Mouse (Mus musculus): ENCODE measurements around the gene Rbm42. TPM values are rescaled to one million over a fixed set of nuclear protein-coding genes. Genes with fewer than 3 reads are reported as not detected.
A peak's percentile ranks its signal among the peaks of the same experiment; 100 is the strongest.

Gene Rbm42
- polyA plus RNA-seq, 1 experiment from 2014 or later, result 83.5 TPM

DNA sequence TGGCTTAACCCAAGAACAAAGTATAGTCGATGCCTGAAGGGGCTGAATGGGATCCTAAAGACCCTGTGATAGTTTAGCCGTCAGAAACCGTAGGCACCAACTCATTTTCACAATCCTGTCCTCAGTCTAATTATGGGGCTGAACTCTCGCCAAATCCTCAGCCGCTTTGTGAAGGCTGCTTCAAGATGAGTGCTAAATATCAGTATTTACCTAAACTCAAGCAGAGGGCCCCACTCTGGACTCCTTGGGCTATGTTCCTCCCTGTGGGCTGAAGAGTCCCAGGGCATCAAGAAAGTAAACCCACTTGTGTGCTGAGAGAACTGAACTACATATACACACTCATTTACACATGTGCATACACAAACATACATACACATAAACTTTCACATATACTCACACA, 53.3 kb downstream of the Rbm42 start:
- H3K27ac ChIP-seq, result no peak overlapping the region
- 0 out of 2 replicates have a peak, but pooled peaks cover 13% of the 10 kb centered on the region for H3K27me3 ChIP-seq (replicated peaks)
- H3K4me3 ChIP-seq, result no peak overlapping the region
- WGBS (ENCODE audit: insufficient replicate concordance), result 68% methylated on average over 5 of the region's 5 CpGs
- H3K4me1 ChIP-seq, result peaks cover 34% of the 10 kb centered on the region
- no peak overlapping the region for H3K4me2 ChIP-seq
- no peak for ATAC-seq
- H3K36me3 ChIP-seq, result no peaks in the 10 kb centered on the region
- no peak overlapping the region for H3K9ac ChIP-seq
- H3K9me3 ChIP-seq (replicated peaks), result no peaks in the 10 kb centered on the region

DNA sequence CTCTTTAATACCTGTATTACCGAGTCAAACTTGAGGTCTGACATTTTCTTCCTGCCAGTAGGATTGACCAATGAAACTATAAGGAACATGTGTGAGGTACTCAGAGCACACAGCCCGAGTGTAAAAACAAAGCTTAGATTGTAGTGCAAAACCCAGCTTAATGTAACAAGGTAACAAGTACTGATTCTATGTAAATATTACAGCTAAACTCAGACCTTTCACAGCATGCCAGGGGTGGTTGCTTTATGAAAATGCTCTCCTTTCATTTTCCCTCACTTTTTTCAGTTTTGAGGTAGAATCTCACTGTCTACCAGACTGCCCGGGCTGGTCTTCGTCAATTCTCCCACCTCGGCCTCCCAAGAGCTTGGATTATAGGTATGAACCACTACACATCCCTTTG, 54.0 kb downstream of the Rbm42 start:
- Histone ChIP-seq H3K9ac (no peak overlapping the region), H3K9me3 (replicated peaks) (no peaks in the 10 kb centered on the region), H3K27ac (no peak overlapping the region), H3K27me3 (replicated peaks) (0 out of 2 replicates have a peak, but pooled peaks cover 13% of the 10 kb centered on the region), H3K4me3 (no peak overlapping the region), H3K36me3 (no peaks in the 10 kb centered on the region), H3K4me2 (no peak overlapping the region), H3K4me1 (peaks cover 34% of the 10 kb centered on the region)
- ATAC-seq, result no peak
- 63% methylated on average over 5 of the region's 5 CpGs for WGBS (ENCODE audit: insufficient replicate concordance)

DNA sequence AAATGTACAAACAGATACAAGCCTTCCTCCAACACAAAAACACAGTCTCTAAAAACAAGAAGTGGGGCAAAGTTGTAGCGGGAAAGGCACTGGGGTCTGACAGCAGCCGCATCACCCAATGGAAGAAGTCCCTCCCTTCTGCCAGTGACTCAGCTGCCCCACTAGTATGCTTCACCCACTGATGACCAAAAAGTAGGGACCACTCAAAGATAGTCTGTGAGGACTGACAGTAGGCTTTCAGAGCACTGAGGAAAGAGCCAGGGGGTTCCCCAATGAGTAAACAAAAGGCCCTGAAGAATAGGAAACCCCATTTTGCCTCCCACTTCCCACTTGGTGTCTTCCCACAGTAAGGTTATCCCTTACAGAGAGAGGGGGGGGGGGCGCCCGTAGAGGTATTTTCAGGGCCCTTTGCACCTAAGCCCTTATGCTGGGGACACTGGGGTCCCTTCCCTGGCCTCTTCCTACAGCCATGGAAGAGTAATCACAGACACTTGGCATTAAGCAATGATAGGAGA, 55.5 kb downstream of the Rbm42 start:
- no peak for ATAC-seq
- no peak overlapping the region for H3K9ac ChIP-seq
- H3K4me2 ChIP-seq, result peak overlapping the region; percentile 27; the same call in 1 of the 2 replicates
- H3K9me3 ChIP-seq (replicated peaks), result no peaks in the 10 kb centered on the region
- H3K27me3 ChIP-seq (replicated peaks), result 0 out of 2 replicates have a peak, but pooled peaks cover 13% of the 10 kb centered on the region
- WGBS (ENCODE audit: insufficient replicate concordance), result 43% methylated on average over 4 of the region's 4 CpGs
- H3K36me3 ChIP-seq, result no peaks in the 10 kb centered on the region
- no peak overlapping the region for H3K4me3 ChIP-seq
- no peak overlapping the region for H3K27ac ChIP-seq
- H3K4me1 ChIP-seq, result peaks cover 30% of the 10 kb centered on the region

DNA sequence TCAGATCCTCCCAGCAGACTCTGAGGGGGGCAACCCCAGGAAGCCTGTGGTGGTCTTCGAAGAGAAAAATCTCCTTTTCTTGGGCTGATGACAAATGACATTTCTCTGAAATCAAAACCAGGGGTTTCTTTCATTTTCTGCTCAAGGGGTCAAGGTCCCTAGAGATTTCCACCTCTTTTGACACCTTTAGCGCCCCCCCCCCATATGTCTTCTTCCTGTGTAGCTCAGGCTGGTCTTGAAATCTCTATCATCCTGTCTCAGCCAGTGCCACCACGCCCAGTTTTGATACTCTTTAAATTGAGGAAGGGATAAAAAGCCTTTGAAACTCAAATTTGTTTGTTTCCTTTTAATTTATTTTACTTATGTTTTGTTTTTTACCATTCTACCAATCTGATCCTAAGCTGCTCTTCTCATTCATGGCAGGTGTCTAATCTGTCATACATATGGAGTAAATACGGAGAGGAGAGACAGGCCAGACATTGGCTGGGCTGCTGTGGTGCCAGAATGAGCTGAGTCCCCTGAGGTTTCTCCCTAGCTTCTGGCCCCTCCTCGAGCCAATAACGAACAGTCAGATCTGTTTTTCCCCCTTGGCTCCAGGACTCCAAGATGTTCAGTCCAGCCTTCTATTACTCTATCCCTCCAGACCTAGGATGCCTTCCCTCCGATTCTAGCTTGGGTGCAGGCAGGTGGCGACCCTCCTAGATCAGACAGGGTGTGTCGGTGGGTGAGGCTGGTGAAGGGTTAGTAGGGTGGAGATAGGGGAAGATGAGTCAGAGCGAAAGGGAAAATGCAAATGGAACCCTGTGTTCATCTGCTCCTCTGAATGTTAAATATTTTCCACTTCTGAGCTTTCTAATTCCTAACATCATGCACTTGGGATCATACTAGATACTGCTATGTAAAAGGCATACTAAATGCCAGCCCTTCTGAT, 56.3 kb downstream of the Rbm42 start:
- no peak for ATAC-seq
- Histone ChIP-seq H3K27me3 (replicated peaks) (0 out of 2 replicates have a peak, but pooled peaks cover 13% of the 10 kb centered on the region), H3K9ac (no peak overlapping the region; the same call in 1 of the 2 replicates), H3K9me3 (replicated peaks) (no peaks in the 10 kb centered on the region), H3K4me1 (peaks cover 29% of the 10 kb centered on the region), H3K4me2 (peak overlapping the region; percentile 27; the same call in 1 of the 2 replicates), H3K4me3 (no peak overlapping the region), H3K36me3 (no peaks in the 10 kb centered on the region), H3K27ac (no peak overlapping the region)
- 58% methylated on average over 10 of the region's 10 CpGs for WGBS (ENCODE audit: insufficient replicate concordance)

DNA sequence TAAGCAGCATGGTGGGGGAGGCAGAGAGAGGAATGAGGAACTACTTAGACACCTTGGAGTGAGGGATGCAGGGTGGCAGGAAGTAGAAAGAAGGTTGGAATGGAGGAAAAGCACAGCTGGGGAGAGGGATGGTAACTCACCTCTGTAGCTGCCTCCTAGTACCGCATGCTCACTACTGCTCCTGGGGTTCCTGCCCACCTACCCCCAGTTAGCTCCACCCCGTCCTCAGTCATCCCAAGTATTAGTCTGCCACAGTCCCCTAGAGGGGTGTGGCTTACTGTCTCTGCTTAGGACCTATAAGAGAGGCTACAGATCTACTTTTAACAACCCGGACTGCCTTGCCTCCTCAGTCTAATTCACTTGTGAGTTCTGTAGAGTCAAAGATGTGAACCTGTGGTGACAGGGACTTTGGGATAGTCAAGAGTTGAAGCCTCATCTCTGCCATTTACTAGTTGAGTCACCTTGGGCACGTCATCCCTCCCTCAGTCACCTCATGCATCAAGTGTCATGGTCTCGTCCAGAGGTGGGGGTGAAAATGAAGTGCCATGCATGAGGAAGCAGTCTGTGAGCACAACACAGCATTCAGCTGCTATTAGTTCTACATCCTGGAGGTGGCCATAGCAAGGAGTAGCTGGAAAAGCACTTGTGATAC, 57.2 kb downstream of the Rbm42 start:
- H3K36me3 ChIP-seq, result no peaks in the 10 kb centered on the region
- H3K4me3 ChIP-seq, result no peak overlapping the region
- H3K4me1 ChIP-seq, result peaks cover 29% of the 10 kb centered on the region
- 45% methylated on average over 5 of the region's 5 CpGs for WGBS (ENCODE audit: insufficient replicate concordance)
- H3K4me2 ChIP-seq, result no peak overlapping the region
- H3K9ac ChIP-seq, result no peak overlapping the region
- no peak overlapping the region for H3K27ac ChIP-seq
- H3K27me3 ChIP-seq (replicated peaks), result 0 out of 2 replicates have a peak, but pooled peaks cover 13% of the 10 kb centered on the region
- no peaks in the 10 kb centered on the region for H3K9me3 ChIP-seq (replicated peaks)
- ATAC-seq, result no peak

DNA sequence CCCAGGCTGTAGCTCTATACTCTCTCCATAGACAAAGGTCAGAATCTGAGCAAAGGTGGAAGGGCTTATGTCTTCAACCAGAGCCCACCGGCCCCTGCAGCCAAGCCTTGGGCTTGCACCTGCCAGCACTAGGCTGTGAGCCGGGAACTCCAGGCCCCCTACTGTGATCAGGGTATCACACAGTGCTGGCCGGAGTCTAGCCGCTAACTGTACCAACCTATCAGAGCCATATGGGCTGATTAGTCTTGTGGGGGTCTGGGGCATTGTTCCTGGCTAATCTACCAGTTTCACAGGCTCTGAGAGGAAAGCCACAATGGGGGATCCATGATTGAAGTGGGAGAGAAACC, 58.5 kb downstream of the Rbm42 start:
- Histone ChIP-seq H3K27ac (no peak overlapping the region), H3K36me3 (peaks cover 4% of the 10 kb centered on the region), H3K27me3 (replicated peaks) (0 out of 2 replicates have a peak, but pooled peaks cover 5% of the 10 kb centered on the region), H3K4me2 (no peak overlapping the region), H3K9ac (no peak overlapping the region), H3K4me3 (no peak overlapping the region), H3K9me3 (replicated peaks) (no peaks in the 10 kb centered on the region), H3K4me1 (peaks cover 40% of the 10 kb centered on the region)
- no peak for ATAC-seq
- WGBS (ENCODE audit: insufficient replicate concordance), result 69% methylated on average over 4 of the region's 4 CpGs

Other genes with a start within 250 kb of the Rbm42 start
- 51.1 and 52.7 TPM in 2 replicates for gene Tyrobp, start 236.6 kb downstream of the Rbm42 start, polyA plus RNA-seq (2016; fragmentation: Nextera tagmentation; extraction: Ambion mirVana)
- 3.0 and 4.1 TPM in 2 replicates for gene Hcst, start 230.5 kb downstream of the Rbm42 start, polyA plus RNA-seq (2016; fragmentation: Nextera tagmentation; extraction: Ambion mirVana)
- 1.5 and 2.1 TPM in 2 replicates for gene Nfkbid, start 228.6 kb downstream of the Rbm42 start, polyA plus RNA-seq (2016; fragmentation: Nextera tagmentation; extraction: Ambion mirVana)
- 7.5 and 8.2 TPM in 2 replicates for gene Aplp1, start 204.8 kb downstream of the Rbm42 start, polyA plus RNA-seq (2016; fragmentation: Nextera tagmentation; extraction: Ambion mirVana)
- gene Kirrel2, start 192.6 kb downstream of the Rbm42 start, polyA plus RNA-seq (2016; fragmentation: Nextera tagmentation; extraction: Ambion mirVana), result 0.05 and 0.17 TPM in 2 replicates
- 0.14 and 0.18 TPM in 2 replicates for gene Nphs1, start 192.0 kb downstream of the Rbm42 start, polyA plus RNA-seq (2016; fragmentation: Nextera tagmentation; extraction: Ambion mirVana)
- gene Prodh2, start 156.7 kb downstream of the Rbm42 start, polyA plus RNA-seq (2016; fragmentation: Nextera tagmentation; extraction: Ambion mirVana), result 21.1 and 22.3 TPM in 2 replicates
- 4.0 and 4.8 TPM in 2 replicates for gene Arhgap33, start 115.3 kb downstream of the Rbm42 start, polyA plus RNA-seq (2016; fragmentation: Nextera tagmentation; extraction: Ambion mirVana)
- gene Hspb6, start 98.1 kb downstream of the Rbm42 start, polyA plus RNA-seq (2016; fragmentation: Nextera tagmentation; extraction: Ambion mirVana), result 5.0 and 5.4 TPM in 2 replicates
- 5.3 and 5.6 TPM in 2 replicates for gene Proser3, start 98.0 kb downstream of the Rbm42 start, polyA plus RNA-seq (2016; fragmentation: Nextera tagmentation; extraction: Ambion mirVana)
- gene Lin37, start 90.5 kb downstream of the Rbm42 start, polyA plus RNA-seq (2016; fragmentation: Nextera tagmentation; extraction: Ambion mirVana), result 30.3 and 31.4 TPM in 2 replicates
- 51.9 and 55.1 TPM in 2 replicates for gene U2af1l4, start 87.0 kb downstream of the Rbm42 start, polyA plus RNA-seq (2016; fragmentation: Nextera tagmentation; extraction: Ambion mirVana)
- 5.8 and 6.7 TPM in 2 replicates for gene Gm49396, start 87.0 kb downstream of the Rbm42 start, polyA plus RNA-seq (2016; fragmentation: Nextera tagmentation; extraction: Ambion mirVana)
- 83.3 and 87.9 TPM in 2 replicates for gene Psenen, start 86.7 kb downstream of the Rbm42 start, polyA plus RNA-seq (2016; fragmentation: Nextera tagmentation; extraction: Ambion mirVana)
- 3.0 and 3.9 TPM in 2 replicates for gene Igflr1, start 84.9 kb downstream of the Rbm42 start, polyA plus RNA-seq (2016; fragmentation: Nextera tagmentation; extraction: Ambion mirVana)
- 4.5 and 4.9 TPM in 2 replicates for gene Kmt2b, start 61.6 kb downstream of the Rbm42 start, polyA plus RNA-seq (2016; fragmentation: Nextera tagmentation; extraction: Ambion mirVana)
- gene Zbtb32, start 51.4 kb downstream of the Rbm42 start, polyA plus RNA-seq (2016; fragmentation: Nextera tagmentation; extraction: Ambion mirVana), result 0.17 and 0.20 TPM in 2 replicates
- gene Upk1a, start 37.5 kb downstream of the Rbm42 start, polyA plus RNA-seq (2016; fragmentation: Nextera tagmentation; extraction: Ambion mirVana), result 0.25 and 0.33 TPM in 2 replicates
- 691 and 732 TPM in 2 replicates for gene Cox6b1, start 24.2 kb downstream of the Rbm42 start, polyA plus RNA-seq (2016; fragmentation: Nextera tagmentation; extraction: Ambion mirVana)
- 0.12 and 0.19 TPM in 2 replicates for gene Etv2, start 14.5 kb downstream of the Rbm42 start, polyA plus RNA-seq (2016; fragmentation: Nextera tagmentation; extraction: Ambion mirVana)
- gene Haus5, start 14.7 kb upstream of the Rbm42 start, polyA plus RNA-seq (2016; fragmentation: Nextera tagmentation; extraction: Ambion mirVana), result 47.8 and 50.4 TPM in 2 replicates
- gene Pmis2, start 21.3 kb upstream of the Rbm42 start, polyA plus RNA-seq (2016; fragmentation: Nextera tagmentation; extraction: Ambion mirVana), result not detected in 2 replicates
- gene 2200002J24Rik, start 48.6 kb upstream of the Rbm42 start, polyA plus RNA-seq (2016; fragmentation: Nextera tagmentation; extraction: Ambion mirVana), result 0.65 and 1.0 TPM in 2 replicates
- gene Atp4a, start 61.9 kb upstream of the Rbm42 start, polyA plus RNA-seq (2016; fragmentation: Nextera tagmentation; extraction: Ambion mirVana), result 1.8 and 1.9 TPM in 2 replicates
- gene Tmem147, start 79.2 kb upstream of the Rbm42 start, polyA plus RNA-seq (2016; fragmentation: Nextera tagmentation; extraction: Ambion mirVana), result 125 and 126 TPM in 2 replicates
- gene Gapdhs, start 93.4 kb upstream of the Rbm42 start, polyA plus RNA-seq (2016; fragmentation: Nextera tagmentation; extraction: Ambion mirVana), result not detected in 2 replicates
- gene Sbsn, start 101.2 kb upstream of the Rbm42 start, polyA plus RNA-seq (2016; fragmentation: Nextera tagmentation; extraction: Ambion mirVana), result 0.19 and 0.41 TPM in 2 replicates
- not detected in 2 replicates for gene Dmkn, start 113.4 kb upstream of the Rbm42 start, polyA plus RNA-seq (2016; fragmentation: Nextera tagmentation; extraction: Ambion mirVana)
- gene Krtdap, start 137.6 kb upstream of the Rbm42 start, polyA plus RNA-seq (2016; fragmentation: Nextera tagmentation; extraction: Ambion mirVana), result not detected in 2 replicates
- 0.21 and 0.53 TPM in 2 replicates for gene Ffar2, start 173.5 kb upstream of the Rbm42 start, polyA plus RNA-seq (2016; fragmentation: Nextera tagmentation; extraction: Ambion mirVana)
- gene Ffar3, start 205.9 kb upstream of the Rbm42 start, polyA plus RNA-seq (2016; fragmentation: Nextera tagmentation; extraction: Ambion mirVana), result not detected in 2 replicates
- not detected in 2 replicates for gene Ffar1, start 211.2 kb upstream of the Rbm42 start, polyA plus RNA-seq (2016; fragmentation: Nextera tagmentation; extraction: Ambion mirVana)
- 0.21 and 0.38 TPM in 2 replicates for gene Cd22, start 230.0 kb upstream of the Rbm42 start, polyA plus RNA-seq (2016; fragmentation: Nextera tagmentation; extraction: Ambion mirVana)